Mouse (Mus musculus) T-helper 1 cell (primary cell): ENCODE measurements around the gene Marveld3.

Experiments
- in situ Hi-C: fragments of 300-600 bp; cut with MboI, MseI; formaldehyde crosslinking; loops from one replicate; pipeline ENCODE4 v1.15.1; 2025; ENCODE audit warnings: high pct_unique_total_duplicates

Gene Marveld3

GRCm38 (mm10) chr8:109964106-109964505, 2.1 kb upstream of the Marveld3 start:
- in situ Hi-C loops: no loop called here

GRCm38 (mm10) chr8:109963421-109963820, 1.4 kb upstream of the Marveld3 start:
- in situ Hi-C loops: no loop called here

GRCm38 (mm10) chr8:109962896-109963295, 893 bp upstream of the Marveld3 start:
- in situ Hi-C loops: no loop called here

GRCm38 (mm10) chr8:109959112-109959511, 2.9 kb downstream of the Marveld3 start:
- in situ Hi-C loops: no loop called here

GRCm38 (mm10) chr8:109958036-109958655, 3.9 kb downstream of the Marveld3 start:
- in situ Hi-C loops: no loop called here

DNA sequence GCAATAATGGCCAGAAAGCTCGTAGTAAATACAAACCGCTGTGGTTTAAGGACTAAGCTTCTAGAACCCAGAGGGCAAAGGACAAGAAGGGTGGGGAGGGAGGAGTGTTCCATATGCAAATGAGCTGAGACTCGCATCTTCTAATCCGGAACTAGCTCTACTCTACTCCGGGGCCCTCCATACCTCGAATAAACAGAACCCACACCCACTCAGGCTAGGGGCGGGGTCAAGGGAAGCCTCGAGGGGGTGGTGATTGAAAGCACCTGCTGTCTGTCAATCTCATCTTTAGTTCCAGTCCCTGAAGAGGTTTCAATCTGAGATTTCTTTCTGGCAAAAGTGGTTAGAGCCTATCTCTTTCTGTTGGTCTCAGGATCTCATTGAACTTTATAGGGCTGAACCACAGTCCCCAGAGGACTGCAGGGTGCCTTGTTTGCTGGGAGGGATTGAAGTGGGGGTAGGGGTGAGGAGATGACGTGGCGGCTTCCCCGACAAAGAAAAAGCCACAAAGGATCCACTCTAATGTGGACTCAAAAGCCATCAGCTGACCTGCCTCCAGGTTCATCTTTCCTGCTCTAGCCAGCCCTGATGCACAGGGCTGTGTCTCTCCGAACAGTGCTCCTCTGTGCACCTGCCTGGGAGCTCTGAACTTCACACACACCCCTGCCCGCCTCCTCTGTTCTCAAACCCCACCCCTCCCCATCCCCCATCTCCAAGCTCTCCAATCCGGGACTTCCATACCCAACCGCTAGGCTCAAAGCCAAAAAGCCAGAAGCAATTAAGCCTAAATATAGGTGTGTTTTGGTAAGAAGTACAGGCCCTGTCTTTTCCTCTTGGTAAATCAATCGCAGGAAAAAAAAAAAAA, 4.6 kb downstream of the Marveld3 start:
- in situ Hi-C loops: no loop called here

GRCm38 (mm10) chr8:109954486-109954948, 7.5 kb downstream of the Marveld3 start:
- in situ Hi-C loops: no loop called here

DNA sequence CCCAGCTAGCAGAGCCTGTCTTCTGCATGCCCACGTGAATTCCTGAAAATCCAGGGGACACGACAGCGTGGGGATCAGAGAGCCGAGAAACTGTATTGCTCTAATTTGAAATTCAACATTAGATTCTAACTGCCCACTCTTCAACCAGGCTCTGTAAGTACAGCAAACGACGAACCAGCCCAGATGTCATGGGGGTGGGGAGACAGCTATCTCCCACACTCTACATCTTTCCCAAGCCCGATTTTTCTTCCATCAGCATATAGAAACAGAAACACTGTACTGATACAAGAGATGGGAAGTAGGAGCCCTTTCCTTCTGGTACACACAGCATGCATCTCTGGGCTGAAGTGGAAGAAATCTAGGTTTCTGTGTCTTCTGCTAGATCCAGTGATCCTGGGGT, 9.8 kb downstream of the Marveld3 start:
- in situ Hi-C loops: no loop called here

- in situ Hi-C loops: no loop called here
Observed at GRCm38 (mm10) chr8:109948285-109948564, 13.8 kb downstream of the Marveld3 start.

GRCm38 (mm10) chr8:109947447-109948284, 14.3 kb downstream of the Marveld3 start:
- in situ Hi-C loops: no loop called here

- in situ Hi-C loops: no loop called here
Observed at GRCm38 (mm10) chr8:109946272-109946671, 15.7 kb downstream of the Marveld3 start.

DNA sequence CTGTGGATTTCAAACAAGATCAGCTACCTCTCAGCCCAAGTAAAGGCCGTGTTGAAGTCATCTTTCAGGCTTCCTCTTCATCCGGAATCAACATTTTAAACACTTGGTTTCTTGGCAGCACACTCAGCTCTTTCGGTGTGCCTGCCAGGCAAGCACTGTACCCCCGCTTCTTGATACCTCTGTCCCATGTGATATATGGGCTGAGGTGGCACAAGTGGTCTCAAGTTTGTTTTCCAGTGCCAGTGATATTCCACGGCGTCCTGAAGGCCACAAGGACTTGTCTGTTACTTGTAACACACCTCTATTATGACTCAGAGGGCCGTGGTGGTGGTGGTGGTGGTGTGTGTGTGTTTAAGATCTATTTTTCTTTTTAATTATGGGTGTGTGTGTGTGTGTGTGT, 16.3 kb downstream of the Marveld3 start:
- in situ Hi-C loops: no loop called here

- in situ Hi-C loops: no loop called here
Observed at GRCm38 (mm10) chr8:109945153-109945632, 16.8 kb downstream of the Marveld3 start.

DNA sequence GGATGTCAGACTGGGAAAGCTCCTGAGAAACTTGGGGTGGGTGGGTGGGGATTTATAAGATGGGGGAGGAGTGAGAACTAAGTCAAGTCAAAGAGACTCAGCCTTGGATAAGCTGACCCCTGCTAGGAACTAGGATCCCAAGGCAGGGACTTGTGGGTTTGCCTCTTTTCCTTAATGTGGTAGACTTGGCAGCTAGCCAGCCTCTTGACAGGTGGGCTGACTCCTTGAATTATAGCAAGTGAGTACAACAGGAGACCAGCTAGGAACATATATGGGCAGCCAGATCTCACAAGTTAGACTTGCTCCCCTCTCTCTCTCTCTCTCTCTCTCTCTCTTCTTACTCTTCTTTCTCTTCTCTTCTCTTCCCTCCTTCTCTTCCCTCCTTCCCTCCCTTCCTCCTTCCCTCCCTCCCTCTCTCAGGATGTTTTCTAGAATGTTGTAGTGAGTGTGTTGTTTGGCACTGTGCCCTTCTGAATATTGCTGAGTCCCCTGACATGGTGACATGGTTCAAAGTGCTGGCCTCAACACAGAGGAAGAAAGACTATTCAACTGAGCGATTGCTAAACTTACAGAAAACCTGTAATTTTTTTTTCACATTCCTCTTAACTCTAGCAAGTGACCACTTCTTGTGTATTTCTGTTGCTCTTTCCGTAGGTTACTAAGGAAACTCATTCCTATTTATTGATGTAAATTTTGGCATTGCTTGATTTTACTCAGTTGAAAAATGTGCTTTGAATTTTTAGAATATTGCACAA, 20.2 kb downstream of the Marveld3 start:
- in situ Hi-C loops: no loop called here

GRCm38 (mm10) chr8:109920406-109921390, 41.3 kb downstream of the Marveld3 start:
- in situ Hi-C loops: no loop called here

DNA sequence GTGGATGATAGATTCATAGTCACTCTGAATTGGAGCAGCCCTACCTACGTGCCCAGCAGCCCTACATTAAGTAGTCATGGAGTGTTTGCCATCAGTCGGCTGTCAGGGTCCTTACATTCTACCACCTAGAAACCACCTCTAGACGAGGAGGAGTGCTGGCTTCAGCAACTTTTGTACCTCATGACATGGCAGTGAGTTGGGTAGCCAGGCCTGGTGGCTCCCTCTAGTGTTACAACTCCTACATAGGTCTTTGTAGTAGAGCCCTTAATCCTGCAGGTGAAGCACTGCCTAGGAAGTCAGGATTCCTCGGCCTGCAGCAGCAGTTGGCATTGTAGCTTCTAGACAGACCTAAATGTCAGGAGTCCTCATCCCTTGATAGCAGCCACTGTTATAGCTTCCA, 44.7 kb downstream of the Marveld3 start:
- in situ Hi-C loops: no loop called here

DNA sequence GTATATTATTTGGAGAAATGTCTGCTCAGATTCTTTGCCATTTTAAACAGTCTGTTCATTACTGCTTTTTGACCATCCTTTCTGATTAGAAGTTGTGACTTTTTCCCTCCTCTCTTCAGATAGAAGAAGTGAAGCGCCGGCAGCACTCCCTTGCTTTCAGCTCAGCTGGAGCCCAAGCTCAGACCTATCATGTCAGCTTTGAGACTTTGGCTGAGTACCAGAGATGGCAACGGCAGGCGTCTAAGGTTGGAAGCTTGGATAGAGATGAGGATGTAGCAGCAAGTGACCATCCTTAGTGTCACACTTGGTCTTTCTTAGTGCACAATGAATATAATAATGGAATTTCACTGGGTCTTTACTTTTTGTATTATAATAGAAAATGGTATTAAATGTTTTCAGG, 54.6 kb downstream of the Marveld3 start:
- in situ Hi-C loops: no loop called here

DNA sequence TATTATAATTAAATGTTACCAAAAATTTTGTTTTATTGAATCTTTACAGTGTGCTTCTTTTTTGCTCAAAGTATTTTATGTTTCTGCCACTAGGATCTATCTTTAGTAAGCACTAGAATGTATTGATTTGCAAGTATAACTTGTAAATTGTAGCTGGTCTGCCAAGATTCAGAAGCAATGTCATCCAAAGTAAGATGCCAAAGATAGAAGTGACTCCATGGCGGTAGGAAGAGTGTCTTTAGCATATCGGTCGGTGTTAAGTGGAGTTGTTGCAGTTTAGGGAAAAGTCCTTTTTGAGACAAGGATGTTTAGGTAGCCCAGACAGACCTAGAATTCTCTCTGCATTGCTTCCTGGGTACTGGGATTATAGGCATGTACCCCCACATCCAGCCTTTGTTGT, 55.1 kb downstream of the Marveld3 start:
- in situ Hi-C loops: no loop called here

GRCm38 (mm10) chr8:109904928-109905668, 56.9 kb downstream of the Marveld3 start:
- in situ Hi-C loops: no loop called here
